Mouse (Mus musculus): Measurements from ENCODE around the gene Lgr4. TPM values are rescaled to one million over a fixed set of nuclear protein-coding genes. Genes with fewer than 3 reads are reported as not detected.
A peak's percentile ranks its signal among the peaks of the same experiment; 100 is the strongest.

Lgr4 gene
- polyA plus RNA-seq, 1 experiment from 2014 or later = 3.0 TPM

DNA sequence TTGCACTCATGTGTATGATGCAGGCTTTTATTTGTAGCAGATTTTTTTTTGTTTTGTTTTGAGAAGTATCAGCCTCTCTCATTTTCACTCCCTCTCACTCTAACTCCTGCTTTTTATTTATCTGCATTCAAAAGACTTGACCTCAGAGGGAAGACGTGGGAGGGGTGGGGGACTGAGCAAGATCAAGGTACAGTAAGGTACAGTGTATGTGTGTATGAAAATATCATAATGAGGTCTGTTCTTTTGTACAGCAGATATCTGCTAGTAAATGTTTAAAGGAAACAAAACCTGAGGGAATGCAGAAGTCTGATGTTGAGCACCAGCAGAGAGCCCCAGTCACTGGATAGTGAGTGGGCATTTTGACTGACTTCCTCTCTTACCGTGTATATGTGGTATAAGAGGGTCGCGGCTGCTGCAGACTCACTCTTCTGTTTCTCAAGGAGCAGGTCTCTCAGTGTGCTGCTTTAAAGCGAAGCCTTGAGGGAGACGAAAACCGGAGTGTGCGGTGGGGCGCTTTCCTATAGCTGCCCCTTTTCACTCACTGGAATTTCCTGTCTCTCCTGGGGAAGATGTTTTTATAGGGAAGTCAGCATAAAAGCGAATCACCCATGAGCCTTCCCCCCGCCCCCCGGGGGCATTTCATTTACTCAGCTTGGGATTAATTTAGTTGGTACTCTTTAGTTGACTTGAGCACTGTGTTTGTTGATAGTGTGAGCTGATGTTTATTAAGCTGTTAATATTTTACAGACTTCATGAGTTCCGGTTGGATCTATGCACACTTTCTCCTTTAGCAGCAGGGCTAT is 14.7 kb downstream of the Lgr4 start:
- peak overlapping the region; percentile 21 for H3K4me3 ChIP-seq (replicated peaks)
- H3K9ac ChIP-seq = no peak overlapping the region
- H3K4me2 ChIP-seq = peak overlapping the region; percentile 39
- peak; percentile 58 for ATAC-seq (ENCODE audit: insufficient read depth)
- no peaks in the 10 kb centered on the region for H3K36me3 ChIP-seq (replicated peaks)
- peaks cover 16% of the 10 kb centered on the region for H3K4me1 ChIP-seq (replicated peaks)
- H3K9me3 ChIP-seq (replicated peaks) = no peaks in the 10 kb centered on the region
- WGBS (ENCODE audit: insufficient replicate concordance) = 20% methylated on average over 13 of the region's 13 CpGs
- H3K27ac ChIP-seq (replicated peaks) = peak overlapping the region; percentile 58
- H3K27me3 ChIP-seq = no peaks in the 10 kb centered on the region

DNA sequence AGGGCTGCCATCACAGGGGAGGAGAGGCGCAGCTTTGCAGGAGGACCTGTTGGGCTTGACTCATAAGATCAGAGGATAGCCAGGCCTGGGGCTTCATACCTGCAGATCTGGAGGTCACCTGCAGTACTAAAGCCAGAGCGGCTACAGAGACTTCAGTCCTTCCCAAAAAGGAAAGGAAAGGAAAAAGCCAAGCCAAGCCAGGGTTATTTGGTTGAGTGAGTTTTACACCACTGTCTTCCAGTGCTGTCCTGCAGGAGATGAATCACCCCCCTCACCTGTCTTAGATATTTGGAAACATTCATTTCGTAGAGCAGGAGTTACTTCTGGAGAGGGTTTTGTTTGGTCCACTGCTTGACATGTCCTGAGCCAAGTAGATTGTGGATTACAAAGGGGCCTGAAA is 15.7 kb downstream of the Lgr4 start:
- no peak overlapping the region for H3K4me3 ChIP-seq (replicated peaks)
- H3K27me3 ChIP-seq = no peaks in the 10 kb centered on the region
- H3K36me3 ChIP-seq (replicated peaks) = no peaks in the 10 kb centered on the region
- no peaks in the 10 kb centered on the region for H3K9me3 ChIP-seq (replicated peaks)
- H3K4me2 ChIP-seq = peak overlapping the region; percentile 39; the same call in 1 of the 2 replicates
- H3K27ac ChIP-seq (replicated peaks) = peak overlapping the region; percentile 58
- peaks cover 16% of the 10 kb centered on the region for H3K4me1 ChIP-seq (replicated peaks)
- no peak for ATAC-seq (ENCODE audit: insufficient read depth)
- 63% methylated on average over 3 of the region's 3 CpGs for WGBS (ENCODE audit: insufficient replicate concordance)
- H3K9ac ChIP-seq = no peak overlapping the region

DNA sequence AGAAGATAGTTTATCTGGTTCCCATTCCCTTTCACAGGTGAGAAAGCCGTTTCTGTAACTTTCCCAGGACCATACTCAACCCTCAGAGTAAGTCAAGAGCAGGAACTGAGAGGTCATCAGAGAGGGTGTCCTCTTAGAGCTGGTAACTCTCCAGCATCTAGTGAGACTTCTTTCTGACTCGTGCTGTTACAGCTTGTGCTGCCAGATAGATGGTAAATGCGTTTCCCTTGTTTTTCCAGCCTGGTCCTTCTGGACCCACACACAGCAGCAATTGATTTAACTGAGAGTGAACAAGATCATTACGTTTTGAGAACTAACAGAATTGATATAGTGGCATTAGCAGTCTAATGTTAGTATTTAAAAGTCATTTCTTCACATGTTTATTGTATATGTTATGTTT is 16.6 kb downstream of the Lgr4 start:
- 49% methylated on average over 4 of the region's 4 CpGs for WGBS (ENCODE audit: insufficient replicate concordance)
- ATAC-seq (ENCODE audit: insufficient read depth) = no peak
- Histone ChIP-seq H3K4me3 (replicated peaks) (no peak overlapping the region), H3K4me2 (no peak overlapping the region), H3K27ac (replicated peaks) (no peak overlapping the region), H3K9ac (no peak overlapping the region), H3K36me3 (replicated peaks) (no peaks in the 10 kb centered on the region), H3K9me3 (replicated peaks) (no peaks in the 10 kb centered on the region), H3K4me1 (replicated peaks) (peaks cover 11% of the 10 kb centered on the region), H3K27me3 (no peaks in the 10 kb centered on the region)

DNA sequence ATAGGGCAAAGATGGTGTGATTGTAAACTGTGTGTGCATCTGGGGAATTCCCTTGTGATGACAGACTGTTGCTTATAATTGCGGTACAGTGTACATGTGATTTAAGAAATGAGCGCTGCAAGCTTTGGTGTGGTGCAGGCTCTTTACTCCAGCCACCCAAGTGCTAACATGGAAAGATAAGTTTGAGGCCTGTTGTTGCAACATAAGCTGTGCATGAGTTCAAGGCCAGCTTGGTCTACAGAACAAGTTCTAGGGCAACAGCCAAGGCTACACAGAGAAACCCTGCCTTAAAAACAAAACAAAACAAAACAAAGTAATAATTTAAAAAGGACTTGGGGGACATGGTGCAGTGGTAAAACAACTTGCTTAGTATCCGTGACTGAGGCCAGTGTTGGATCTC is 17.7 kb downstream of the Lgr4 start:
- H3K4me2 ChIP-seq = no peak overlapping the region
- no peaks in the 10 kb centered on the region for H3K36me3 ChIP-seq (replicated peaks)
- no peaks in the 10 kb centered on the region for H3K9me3 ChIP-seq (replicated peaks)
- no peak for ATAC-seq (ENCODE audit: insufficient read depth)
- H3K9ac ChIP-seq = no peak overlapping the region
- WGBS (ENCODE audit: insufficient replicate concordance) = 77% methylated on average over 3 of the region's 3 CpGs
- H3K27me3 ChIP-seq = no peaks in the 10 kb centered on the region
- H3K27ac ChIP-seq (replicated peaks) = no peak overlapping the region
- no peak overlapping the region for H3K4me3 ChIP-seq (replicated peaks)
- peaks cover 7% of the 10 kb centered on the region; the same call in 1 of the 2 replicates for H3K4me1 ChIP-seq (replicated peaks)

DNA sequence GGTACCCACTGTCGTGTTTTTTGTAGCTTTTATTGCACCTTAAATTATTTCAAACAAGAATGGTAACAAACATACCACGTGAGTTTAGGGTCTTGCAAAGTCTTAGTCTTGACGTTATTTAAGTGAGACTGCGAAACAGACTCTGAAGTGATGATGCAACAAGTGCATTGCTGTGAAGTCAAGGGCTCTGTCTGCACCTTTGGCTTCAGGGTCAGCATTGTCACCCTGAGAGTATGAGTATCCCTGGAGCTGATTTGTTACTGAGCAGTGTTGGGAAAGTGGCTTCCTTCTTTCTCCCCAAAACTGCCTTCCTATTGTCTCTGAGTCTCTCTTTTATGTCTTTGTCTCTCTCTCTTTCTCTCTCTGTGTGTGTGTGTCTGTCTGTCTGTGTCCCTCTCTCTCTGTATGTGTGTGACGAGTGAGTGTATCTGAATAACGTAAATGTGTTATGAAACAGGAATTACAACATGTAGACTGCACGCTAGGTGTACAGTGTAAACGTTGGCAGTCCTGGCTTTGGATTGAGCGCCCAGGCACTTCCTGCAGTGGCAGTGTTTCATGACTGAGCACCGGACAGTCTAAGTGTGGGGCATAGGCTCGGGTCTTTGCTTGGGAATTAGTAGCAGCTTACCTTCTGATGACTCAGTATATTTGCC is 18.4 kb downstream of the Lgr4 start:
- Histone ChIP-seq H3K9me3 (replicated peaks) (no peaks in the 10 kb centered on the region), H3K27ac (replicated peaks) (peak overlapping the region; percentile 43; the same call in 1 of the 2 replicates), H3K9ac (no peak overlapping the region), H3K4me2 (no peak overlapping the region), H3K27me3 (no peaks in the 10 kb centered on the region), H3K4me3 (replicated peaks) (no peak overlapping the region), H3K4me1 (replicated peaks) (peaks cover 7% of the 10 kb centered on the region; the same call in 1 of the 2 replicates), H3K36me3 (replicated peaks) (no peaks in the 10 kb centered on the region)
- WGBS (ENCODE audit: insufficient replicate concordance) = 56% methylated on average over 11 of the region's 11 CpGs
- ATAC-seq (ENCODE audit: insufficient read depth) = peak; percentile 53

DNA sequence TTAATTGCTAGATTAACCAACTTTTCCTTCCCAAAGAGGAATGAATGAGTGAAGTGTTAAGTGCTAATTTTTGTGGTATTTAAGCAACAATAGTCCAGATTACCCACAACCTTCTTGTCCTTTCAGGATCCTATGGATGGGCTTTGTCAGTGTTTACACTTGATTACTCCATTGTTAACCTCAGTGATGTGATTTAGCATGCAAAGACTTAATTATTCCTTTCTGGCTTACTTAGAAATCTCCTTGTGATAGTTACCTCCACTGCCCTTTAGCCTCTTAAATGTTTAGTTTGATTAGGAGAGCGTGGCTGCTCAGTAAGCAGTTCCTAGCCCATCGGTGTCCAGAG is 18.9 kb downstream of the Lgr4 start:
- H3K9ac ChIP-seq = no peak overlapping the region
- no peak overlapping the region for H3K4me3 ChIP-seq (replicated peaks)
- no peaks in the 10 kb centered on the region for H3K27me3 ChIP-seq
- WGBS (ENCODE audit: insufficient replicate concordance) = 62% methylated on average over 2 of the region's 2 CpGs
- H3K27ac ChIP-seq (replicated peaks) = 0 out of 2 replicates have a peak overlapping the region, but pooled peaks have one; percentile 9
- ATAC-seq (ENCODE audit: insufficient read depth) = no peak
- H3K36me3 ChIP-seq (replicated peaks) = no peaks in the 10 kb centered on the region
- no peaks in the 10 kb centered on the region for H3K9me3 ChIP-seq (replicated peaks)
- peaks cover 7% of the 10 kb centered on the region; the same call in 1 of the 2 replicates for H3K4me1 ChIP-seq (replicated peaks)
- no peak overlapping the region for H3K4me2 ChIP-seq

DNA sequence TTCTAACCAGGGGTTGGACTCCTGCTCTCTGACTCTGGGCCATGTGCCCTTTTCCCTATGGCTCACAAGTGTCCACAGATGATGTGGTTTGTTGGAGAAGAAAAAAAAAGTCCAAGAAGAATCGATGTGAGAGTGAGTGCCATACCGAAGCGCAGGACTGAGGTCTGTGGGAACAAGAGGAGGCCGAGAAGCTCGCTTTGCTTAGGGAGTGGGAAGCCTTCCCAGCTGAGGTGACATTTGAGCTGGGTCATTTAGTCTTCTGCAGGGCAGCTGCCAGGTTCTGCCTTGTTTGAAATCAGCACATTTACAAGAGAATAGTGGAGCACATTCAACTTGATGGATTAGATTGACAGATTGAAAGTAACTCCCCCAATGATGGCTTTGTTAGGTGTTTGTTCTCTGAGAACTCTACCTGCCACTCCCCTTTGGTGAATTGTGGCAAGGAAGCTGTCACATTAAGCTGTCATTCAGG is 24.6 kb downstream of the Lgr4 start:
- Histone ChIP-seq H3K9ac (no peak overlapping the region), H3K4me3 (replicated peaks) (no peak overlapping the region), H3K9me3 (replicated peaks) (no peaks in the 10 kb centered on the region), H3K27ac (replicated peaks) (no peak overlapping the region), H3K36me3 (replicated peaks) (no peaks in the 10 kb centered on the region), H3K27me3 (no peaks in the 10 kb centered on the region), H3K4me1 (replicated peaks) (no peaks in the 10 kb centered on the region), H3K4me2 (no peak overlapping the region)
- WGBS (ENCODE audit: insufficient replicate concordance) = 74% methylated on average over 5 of the region's 5 CpGs
- no peak for ATAC-seq (ENCODE audit: insufficient read depth)

DNA sequence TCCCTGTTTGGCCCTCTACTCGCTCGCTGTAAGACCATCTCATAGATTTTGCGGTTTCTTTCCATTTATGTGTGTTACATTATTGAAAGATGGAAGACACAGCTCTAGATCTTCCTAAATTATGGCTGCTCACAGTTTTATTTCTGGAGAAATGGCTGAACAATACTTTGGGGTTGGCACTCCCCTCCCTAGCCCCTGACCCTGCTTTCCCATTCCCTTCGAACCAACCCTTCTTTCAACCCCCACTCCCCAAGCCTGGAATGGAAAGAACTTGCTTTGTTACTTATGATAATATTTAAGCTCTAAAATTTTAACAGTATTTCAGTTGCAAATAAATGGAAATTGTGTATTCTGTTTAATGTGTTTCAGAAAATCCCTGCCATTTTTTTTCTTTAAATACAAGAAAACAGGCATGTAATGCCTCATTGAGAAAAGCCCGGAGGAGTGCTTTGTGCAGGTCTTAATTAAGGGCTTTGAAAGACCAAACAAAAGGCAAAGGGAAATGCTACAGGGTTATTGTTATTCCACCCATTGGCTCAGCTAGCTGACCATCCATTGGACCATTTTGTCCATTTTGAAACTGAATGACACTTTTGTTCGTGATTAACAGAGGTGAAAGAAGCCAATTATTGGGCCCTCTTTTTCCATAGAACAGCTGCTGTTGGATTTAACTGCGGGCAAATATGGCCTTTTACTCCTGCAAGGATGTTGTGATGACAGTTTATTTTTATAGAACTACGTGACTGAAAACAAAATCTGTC is 25.5 kb downstream of the Lgr4 start:
- Histone ChIP-seq H3K27me3 (no peaks in the 10 kb centered on the region), H3K4me2 (no peak overlapping the region), H3K36me3 (replicated peaks) (no peaks in the 10 kb centered on the region), H3K4me1 (replicated peaks) (no peaks in the 10 kb centered on the region), H3K9me3 (replicated peaks) (no peaks in the 10 kb centered on the region), H3K9ac (no peak overlapping the region), H3K27ac (replicated peaks) (no peak overlapping the region), H3K4me3 (replicated peaks) (no peak overlapping the region)
- WGBS (ENCODE audit: insufficient replicate concordance) = 78% methylated on average over 8 of the region's 8 CpGs
- no peak for ATAC-seq (ENCODE audit: insufficient read depth)

DNA sequence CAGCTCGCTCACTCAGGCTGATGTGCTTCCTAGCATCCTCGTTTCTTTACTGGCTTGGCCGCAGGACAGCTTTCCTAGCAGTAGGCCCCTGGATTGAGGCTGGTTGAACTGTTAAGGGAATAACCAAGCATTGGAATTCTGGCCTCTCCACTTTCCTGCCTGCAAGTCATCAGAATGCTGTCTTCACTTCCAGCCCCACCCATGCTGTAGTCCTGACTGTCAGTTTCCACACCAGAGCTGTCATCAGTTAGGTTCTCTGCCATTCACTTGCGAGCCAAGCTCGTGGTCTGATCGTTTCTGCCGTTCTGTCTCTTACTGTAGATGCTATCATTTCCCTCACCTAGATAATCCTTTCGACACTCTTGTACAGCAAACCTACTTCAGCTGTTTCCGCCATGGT is 27.5 kb downstream of the Lgr4 start:
- no peaks in the 10 kb centered on the region for H3K9me3 ChIP-seq (replicated peaks)
- H3K4me1 ChIP-seq (replicated peaks) = no peaks in the 10 kb centered on the region
- no peak overlapping the region for H3K27ac ChIP-seq (replicated peaks)
- no peaks in the 10 kb centered on the region for H3K27me3 ChIP-seq
- H3K9ac ChIP-seq = no peak overlapping the region
- H3K4me2 ChIP-seq = no peak overlapping the region
- no peak for ATAC-seq (ENCODE audit: insufficient read depth)
- H3K36me3 ChIP-seq (replicated peaks) = no peaks in the 10 kb centered on the region
- WGBS (ENCODE audit: insufficient replicate concordance) = 55% methylated on average over 9 of the region's 9 CpGs
- H3K4me3 ChIP-seq (replicated peaks) = no peak overlapping the region

DNA sequence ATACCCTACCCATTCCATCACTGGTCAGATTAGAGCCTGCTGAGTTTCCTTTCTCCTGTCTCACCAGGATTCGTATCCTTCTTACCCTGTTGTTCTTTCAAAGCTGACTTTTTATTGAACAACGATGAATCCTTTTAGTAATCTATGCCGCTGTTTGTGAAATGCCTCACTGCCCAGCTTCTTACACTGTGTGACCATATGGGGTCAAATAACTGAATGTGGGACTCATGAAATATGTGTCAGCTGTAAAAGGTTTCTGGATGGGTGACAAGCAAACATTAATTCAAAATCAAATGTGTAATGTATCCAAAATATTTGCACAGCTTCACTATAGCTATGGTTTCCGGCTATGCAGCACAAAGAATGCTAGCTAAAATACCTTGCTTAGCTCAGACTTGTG is 28.1 kb downstream of the Lgr4 start:
- Histone ChIP-seq H3K4me2 (no peak overlapping the region), H3K27ac (replicated peaks) (no peak overlapping the region), H3K36me3 (replicated peaks) (no peaks in the 10 kb centered on the region), H3K4me1 (replicated peaks) (no peaks in the 10 kb centered on the region; the same call in 1 of the 2 replicates), H3K9ac (no peak overlapping the region), H3K9me3 (replicated peaks) (no peaks in the 10 kb centered on the region), H3K4me3 (replicated peaks) (no peak overlapping the region), H3K27me3 (no peaks in the 10 kb centered on the region)
- WGBS (ENCODE audit: insufficient replicate concordance) = 85% methylated on average over 4 of the region's 4 CpGs
- no peak for ATAC-seq (ENCODE audit: insufficient read depth)

DNA sequence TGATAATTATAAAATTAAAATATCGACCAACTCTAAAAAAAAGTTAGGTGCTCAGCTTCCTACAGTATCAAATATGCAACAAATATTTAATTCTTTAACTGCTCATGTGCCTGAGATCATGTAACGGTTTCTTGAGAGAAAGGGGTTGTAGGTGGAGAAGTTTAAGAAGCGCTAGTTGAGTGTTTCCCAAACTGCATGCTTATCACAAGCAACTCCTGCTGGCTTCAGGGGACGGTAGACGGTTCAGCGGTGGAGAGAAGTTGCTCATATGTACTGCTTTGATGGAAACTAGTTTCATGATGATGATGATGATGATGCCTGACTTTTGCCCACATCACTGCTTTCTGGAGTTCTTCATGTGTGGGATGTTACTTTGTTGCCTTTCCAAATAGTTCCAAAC is 29.0 kb downstream of the Lgr4 start:
- 67% methylated on average over 6 of the region's 6 CpGs for WGBS (ENCODE audit: insufficient replicate concordance)
- peaks cover 8% of the 10 kb centered on the region for H3K4me1 ChIP-seq (replicated peaks)
- H3K27me3 ChIP-seq = no peaks in the 10 kb centered on the region
- no peaks in the 10 kb centered on the region for H3K9me3 ChIP-seq (replicated peaks)
- no peak overlapping the region for H3K4me2 ChIP-seq
- H3K4me3 ChIP-seq (replicated peaks) = no peak overlapping the region
- H3K36me3 ChIP-seq (replicated peaks) = no peaks in the 10 kb centered on the region
- ATAC-seq (ENCODE audit: insufficient read depth) = no peak
- H3K27ac ChIP-seq (replicated peaks) = no peak overlapping the region
- H3K9ac ChIP-seq = no peak overlapping the region
